Mouse (Mus musculus): ENCODE results near the gene Dapk3.

Dapk3 gene

DNA sequence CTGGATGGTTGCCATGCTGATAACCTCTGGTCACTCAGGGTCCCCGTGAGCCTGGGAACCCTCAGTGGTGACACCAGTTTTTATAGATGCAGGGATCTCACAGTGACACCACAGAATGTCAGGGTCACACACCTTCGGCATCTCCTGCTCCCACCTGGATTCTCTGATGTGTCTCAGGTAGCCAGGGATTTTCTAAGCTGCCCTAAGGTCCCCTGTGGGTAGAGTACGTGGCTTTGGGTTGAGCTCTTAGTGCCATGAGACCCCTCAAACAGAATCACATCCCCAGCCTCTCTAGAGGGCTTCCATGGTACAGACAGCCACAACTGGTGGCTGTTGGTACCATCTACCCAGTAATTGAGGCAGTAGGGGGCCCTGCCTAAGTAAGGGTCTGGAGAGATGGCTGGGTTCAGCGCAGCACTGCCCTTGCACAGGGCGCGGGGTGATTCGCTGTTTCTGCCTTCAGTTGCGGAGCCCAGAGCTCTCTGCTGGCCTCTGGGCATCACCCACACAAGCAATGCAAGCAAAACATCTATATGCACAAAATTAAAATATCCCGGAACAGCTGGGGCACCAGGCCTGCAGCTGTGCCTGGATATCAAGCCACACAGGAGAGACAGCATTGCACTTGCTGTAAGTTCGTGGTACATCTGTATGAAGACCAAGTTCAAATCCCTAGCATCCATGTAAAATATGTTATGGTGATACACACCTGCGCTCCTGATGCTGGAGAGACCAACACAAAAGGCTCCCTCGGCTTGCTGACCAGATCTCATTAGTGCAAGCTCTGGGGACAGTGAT, 53.9 kb downstream of the Dapk3 start:
- DNase-seq (ENCODE audit: low read depth, low spot score): no peak

DNA sequence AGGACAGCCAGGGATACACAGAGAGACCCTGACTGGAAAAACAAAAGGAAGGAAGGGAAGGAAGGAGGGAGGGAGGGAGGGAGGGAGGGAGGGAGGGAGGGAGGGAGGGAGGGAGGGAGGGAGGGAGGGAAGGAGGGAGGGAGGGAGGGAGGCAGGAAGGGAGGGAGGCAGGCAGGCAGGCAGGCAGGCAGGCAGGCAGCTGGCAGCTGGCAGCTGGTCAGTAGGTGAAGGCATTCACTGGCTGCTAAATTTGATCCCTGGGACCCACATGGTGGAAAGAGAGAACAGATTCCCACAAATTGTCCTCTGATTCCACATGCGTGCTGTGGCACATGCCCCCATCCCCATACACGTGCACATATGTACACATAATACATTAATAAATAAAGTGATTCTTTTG, 55.8 kb downstream of the Dapk3 start:
- DNase-seq (ENCODE audit: low read depth, low spot score): no peak

DNA sequence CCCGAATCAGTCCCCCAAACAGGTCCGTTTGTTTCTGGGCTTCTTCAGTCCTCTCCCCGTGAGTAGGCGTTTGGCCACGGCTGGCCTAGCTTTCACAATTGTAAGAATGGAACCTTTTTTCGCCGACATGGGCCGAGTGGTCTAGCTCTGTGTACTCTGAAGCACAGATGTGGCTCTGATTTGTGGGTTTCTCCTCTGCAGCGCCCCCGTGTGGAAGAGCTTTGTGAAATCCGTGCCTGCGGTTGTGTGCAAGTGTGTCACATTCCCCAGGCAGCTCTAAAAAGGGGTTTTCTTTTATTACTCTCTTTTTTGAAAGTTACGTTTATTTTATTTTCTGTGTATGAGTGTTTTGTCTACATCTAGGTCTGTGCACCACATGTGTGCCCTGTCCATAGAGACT, 58.1 kb downstream of the Dapk3 start:
- DNase-seq (ENCODE audit: low read depth, low spot score): peak; percentile 84

DNA sequence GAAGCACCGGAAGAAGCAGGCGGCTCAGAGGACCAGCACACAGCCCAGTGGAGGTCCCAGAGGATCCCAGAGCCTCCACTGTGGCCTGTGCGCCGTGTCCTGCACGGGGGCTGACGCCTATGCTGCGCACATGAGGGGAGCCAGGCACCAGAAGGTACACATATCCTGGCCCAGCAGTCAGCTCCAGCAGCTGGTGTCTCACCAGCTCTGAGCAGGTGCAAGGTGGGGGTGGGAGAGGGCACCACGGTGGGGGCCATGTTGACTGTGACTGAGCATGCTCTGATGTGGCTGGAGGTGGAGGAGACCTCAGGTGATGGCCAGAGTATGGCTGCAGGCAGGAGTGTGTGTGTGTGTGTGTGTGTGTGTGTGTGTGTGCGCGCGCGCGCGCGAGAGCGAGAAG, 59.2 kb downstream of the Dapk3 start:
- DNase-seq (ENCODE audit: low read depth, low spot score): no peak
